Mouse (Mus musculus): Measurements from ENCODE around the gene Myo1g.

Myo1g gene

DNA sequence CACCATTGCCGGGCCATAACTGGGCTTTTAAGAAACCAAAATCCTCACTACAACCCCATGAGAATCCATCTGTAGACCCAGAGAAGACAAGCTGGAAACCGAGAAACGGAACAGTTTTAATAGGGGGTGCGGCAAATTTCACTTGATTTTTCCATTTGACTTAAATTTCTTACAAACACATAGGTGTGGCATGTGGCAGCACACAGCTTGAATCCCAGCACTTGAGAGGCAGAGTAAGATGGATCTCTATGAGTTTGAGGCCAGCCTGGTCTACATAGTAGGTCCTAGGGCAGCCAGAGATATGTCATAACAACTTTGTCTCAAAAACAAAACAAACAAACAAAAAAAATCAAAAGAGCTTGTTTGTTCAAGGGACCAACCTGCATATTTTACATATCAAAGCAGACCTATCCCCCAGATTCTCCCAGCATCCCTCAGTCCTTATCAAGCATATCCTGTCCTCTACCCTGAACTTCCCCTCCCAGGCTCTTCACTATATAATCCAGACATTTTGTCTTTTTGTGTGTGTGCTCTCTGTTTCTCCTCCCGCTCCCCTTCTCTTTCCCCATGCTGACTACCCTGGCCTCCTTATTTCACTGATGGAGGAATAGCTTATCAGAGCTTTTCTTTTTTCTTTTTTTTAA, 32.6 kb downstream of the Myo1g start:
- DNase-seq (ENCODE audit: low spot score in 2 of 2): no peak

DNA sequence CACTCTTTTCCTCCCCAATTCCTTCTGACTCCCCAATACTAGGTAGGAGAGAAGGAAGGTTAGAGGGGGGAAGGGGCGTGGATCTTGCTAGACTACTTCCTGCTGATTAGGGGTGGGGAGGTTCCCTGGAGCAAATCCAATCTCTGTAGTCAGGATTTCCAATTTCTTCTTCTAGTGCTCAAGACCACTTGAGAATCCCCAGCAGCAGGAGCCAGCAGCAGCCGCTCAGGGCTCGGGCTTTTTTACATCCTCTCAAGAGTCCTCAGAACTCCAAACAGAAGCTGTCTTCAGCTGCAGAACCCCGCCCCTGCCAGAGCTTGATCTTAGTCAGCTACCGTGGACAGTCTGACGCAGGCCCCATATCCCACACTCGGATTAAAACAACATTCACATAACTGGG, 33.3 kb downstream of the Myo1g start:
- DNase-seq (ENCODE audit: low spot score in 2 of 2): no peak

DNA sequence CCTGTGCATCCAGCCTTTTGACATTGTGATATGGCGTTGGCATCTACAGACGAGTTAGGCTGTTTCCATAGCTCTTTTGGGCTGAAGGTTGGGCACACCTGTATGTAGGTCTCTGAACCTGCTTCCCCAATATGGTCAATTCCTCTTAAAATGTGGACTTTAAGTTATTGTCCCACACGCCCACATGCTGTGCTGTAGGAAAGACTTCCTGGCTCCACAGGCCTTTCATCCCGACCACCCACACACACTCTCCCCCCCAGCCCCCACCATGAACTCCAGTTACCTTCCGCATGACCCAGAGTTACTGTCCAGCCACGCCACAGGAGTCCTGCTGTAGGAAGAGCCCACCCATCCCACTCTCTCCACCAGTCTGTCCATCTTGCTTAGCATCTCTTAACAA, 33.8 kb downstream of the Myo1g start:
- DNase-seq (ENCODE audit: low spot score in 2 of 2): no peak

DNA sequence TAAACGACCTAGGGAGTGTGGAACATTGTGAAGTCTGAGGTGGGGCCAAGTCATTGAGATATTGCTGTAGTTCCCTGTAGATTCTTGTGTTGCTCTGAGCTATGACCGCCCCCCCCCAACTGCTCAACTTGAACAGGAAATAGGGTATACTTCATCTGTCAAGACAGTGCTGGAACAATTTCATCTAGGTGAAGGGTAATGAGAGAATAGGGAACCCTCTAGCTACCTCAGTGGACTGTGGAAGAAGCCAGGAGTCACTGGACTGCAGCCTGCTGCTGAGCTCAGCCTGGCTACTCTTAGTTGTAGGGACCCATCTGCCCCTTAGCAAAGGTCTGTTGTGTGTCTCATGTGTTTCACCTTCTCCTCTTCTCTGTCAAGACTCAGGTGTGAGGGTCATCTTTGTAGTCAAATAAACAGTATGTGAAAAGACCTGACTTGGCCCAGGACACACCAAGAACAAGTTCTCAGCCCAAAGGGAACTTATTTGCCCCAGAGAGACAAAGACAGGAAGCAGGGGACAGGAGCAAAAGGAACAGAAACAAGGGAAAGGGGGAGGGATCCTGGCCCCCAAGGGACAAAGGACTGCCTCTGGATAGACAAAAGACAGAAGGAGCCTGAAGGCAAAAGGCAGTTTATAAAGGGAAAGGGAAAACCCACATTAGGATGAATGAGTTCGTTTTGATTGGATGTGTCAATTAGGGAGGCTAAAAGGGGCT, 36.4 kb downstream of the Myo1g start:
- no peak for DNase-seq (ENCODE audit: low spot score in 2 of 2)

DNA sequence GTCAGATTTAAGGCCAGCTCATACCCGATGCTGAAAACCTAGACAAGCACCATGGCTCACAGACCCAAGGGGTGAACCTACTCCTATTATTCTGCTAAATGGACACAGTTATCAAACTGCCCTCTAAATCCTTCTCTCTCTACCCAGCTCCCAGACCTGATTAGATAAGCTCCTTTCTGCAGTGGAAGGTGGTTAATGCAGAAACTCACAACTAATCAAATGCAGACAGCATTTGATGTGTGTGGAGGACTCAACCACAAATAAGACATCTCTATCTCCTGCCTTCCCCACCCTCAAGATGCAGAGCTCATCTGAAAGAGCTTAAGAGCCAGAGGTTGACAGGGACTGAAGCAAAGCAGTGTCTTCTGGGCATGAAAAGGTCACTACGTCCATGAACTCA, 37.7 kb downstream of the Myo1g start:
- no peak for DNase-seq (ENCODE audit: low spot score in 2 of 2)

DNA sequence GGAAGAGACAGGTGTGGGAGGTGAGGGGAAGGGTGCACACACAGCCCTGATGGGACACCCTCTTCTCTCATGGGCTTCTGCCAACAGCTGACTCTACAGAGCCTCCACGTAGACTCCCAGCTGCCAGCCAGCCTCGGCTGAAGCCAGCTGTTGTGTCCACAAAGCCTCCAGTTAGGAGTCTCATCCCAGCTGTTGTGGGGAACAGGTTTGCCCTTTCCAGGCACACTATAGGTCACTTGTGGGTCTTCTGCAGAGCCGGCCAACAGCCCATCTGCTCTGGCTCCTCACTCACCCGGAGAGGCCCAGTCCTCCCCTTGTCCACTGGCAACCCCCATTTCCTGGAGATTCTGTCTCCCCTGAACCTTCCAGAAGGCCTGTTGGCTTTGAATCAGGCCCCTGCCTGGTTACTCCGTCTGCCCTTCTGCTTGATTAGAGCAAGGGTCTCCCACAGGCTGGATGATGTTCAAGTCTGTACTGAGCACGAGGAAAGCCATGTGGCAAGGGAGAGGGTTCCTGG, 39.0 kb downstream of the Myo1g start:
- DNase-seq (ENCODE audit: low spot score in 2 of 2): no peak

DNA sequence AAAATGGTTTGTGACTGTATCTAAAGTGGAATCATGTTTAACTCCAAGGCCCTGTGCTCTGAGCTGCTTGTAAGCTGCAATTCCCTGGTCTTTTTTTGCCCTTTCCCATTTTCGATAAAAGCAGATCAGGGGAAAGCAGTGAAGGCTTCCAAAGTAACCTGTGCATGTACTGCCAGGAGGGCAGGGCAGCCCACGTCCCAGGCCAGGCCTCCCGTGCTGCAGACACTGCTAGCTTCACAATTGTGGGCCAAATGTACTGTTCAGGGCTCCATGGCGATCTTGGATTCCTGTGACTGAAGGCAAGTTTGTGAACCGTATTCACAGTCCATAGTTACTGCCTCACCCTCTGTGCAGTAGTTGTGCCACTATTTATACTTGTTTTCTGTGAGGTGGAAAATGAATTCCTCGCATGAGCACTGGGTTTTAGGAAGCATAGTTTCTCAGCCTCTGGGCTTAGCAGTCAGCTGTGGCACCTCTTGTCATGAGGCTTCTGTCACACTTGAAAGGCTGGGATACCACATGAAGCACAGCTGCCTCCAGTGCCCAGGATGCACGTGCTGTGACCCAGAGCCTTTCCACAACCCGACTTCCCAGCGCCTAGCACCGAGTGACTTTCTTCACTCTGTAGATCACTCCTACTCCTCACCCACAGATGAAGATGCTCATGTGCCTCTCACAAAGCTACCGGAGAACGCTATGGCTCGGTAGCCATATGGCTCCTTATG, 39.9 kb downstream of the Myo1g start:
- DNase-seq (ENCODE audit: low spot score in 2 of 2): peak; percentile 17

DNA sequence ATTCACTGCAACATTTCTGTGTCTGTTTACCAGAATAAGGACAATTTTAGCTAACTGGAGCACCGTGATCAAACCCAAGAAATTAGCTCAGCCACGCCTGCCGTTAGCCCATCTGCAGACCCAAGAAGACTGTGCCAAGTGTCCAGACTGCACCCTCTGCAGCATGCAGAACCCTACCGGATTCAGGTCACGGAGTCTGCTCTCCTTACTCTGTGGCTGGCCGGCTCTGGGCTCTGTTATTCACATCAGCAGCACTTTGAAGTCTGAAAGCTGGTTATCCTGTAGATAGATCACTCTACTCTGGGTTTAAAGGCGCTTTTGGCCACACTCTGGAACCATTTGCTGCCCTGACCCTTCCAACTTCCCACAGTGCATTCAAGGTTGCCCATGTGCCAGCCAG, 40.6 kb downstream of the Myo1g start:
- no peak for DNase-seq (ENCODE audit: low spot score in 2 of 2)

DNA sequence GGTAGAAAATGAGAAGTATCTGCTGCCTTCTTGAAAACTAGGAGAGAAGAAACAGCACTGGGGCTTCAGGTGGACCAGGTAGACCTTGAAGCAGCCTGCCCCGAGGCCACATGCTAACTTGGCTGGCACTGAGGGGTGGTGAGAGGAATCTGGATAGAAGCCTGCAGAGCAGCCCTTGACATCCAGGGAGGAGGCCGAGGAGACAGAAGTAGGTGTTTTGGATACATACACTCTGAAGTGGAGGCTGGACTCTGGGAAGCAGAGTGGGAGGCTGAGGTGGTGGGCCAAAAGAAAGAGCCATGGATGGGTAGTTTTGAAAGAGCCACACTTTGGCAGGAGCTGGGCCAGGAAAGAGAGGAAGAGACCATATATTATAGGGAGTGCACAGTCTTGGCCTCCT, 41.5 kb downstream of the Myo1g start:
- no peak for DNase-seq (ENCODE audit: low spot score in 2 of 2)

DNA sequence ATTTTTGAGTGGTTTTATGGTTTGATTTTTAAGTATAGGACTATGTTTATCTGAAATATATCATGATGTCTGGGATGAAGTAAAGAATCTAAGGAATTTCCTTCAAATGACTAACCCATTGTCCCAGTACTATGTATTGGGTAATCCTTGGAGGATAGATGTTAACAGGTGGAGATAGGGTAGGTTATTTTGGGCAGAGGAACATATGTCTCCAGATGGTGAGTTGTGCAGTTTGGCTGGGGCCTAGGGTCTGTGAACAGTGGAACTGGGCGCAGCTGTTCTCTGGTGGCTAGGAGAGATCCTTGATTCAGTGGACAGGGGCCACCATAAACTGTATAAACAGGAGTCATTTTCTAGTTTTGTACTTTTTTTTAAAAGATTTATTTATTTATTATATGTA, 43.4 kb downstream of the Myo1g start:
- no peak for DNase-seq (ENCODE audit: low spot score in 2 of 2)

DNA sequence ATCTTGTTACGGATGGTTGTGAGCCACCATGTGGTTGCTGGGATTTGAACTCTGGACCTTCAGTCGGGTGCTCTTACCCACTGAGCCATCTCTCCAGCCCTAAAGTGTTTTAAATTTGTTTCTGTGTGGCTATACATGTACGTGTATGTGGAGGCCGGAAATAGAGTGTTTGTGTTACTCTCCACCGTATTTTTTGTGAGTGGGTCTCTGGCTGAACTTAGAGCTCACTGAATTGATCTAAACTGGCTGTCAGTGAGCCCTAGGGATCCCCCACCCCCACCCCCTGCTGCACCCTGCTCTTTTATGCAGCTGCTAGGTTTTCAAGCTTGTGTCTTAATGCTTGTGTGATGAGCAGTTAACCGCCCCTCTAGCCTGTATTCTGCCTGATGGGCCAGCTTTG, 43.9 kb downstream of the Myo1g start:
- no peak for DNase-seq (ENCODE audit: low spot score in 2 of 2)

DNA sequence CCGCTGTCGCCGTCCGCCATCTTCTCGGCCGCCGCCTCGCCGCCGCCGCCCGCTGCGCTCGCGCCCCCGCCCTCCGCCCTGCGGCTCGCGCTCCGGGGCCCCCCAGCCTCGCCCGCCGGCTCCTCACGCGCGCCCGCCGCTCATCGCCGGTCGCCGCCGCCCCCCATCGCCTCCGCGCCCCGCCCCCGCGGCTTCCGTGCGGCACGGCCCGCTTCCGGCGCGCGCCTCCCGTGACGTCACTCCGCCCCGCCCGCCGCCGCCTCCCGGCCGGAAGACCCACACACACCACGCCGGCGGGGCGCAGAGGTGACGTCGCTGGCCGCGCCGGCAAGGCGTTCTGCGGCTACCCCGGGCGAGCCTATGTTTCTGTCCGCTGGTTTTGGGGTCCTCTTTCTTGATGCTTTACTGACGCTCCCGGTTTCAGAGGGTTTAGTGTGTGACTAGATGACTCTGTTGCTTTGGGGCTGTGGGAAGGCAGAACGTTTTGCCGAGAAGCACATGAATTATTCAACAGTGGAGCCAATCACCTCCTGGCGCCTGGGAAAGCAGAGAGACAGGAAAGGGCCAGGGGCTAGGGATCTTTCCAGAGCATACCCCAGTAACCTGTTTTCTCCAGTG, 44.8 kb downstream of the Myo1g start, which contains the start of gene Purb:
Gene Purb (minus strand): TSS at position 51 of the 618 bp plus-strand sequence.
- peak; percentile 86 to 90 for DNase-seq (ENCODE audit: low spot score in 2 of 2)

DNA sequence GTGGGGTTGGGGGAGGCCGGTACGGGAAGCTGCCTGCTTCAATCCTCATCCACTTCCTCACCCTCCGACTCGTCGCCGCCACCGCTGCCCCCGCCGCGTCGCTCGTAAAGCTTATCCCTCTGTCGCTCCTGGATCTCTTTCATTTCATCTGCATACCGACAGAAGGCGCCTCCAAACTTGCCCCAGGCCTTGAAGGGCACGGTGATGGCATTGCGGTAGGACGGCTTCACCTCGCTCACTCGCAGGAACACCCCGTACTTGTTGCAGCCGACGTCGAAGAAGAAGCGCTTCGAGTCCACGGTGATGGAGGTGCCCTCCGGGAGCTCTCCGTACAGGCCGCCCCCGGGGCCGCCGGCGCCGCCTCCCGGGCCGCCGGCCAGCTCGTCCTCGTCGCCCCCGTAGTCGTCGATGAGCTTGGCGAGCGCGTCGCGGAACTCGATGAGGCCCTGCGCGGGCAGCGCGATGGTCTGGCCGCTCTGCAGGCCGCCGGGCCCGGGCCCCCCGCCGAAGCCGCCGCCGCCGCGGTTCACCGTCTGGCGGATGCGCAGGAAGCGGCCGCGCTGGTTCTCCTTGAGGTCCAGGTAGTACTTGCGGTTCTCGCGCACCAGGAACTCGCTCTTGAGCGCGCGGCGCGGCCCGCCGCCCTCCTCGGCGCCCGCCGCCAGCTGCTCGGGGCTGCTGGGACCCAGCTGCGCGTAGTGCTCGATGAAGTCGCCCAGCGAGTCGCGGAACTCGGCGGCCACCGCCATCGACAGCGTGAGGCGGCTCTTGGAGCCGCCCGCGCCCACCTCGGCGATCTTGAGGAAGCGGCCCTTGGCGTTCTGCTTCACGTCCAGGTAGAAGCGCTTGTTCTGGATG, 45.7 kb downstream of the Myo1g start:
- peak; percentile 47 to 52 for DNase-seq (ENCODE audit: low spot score in 2 of 2)

DNA sequence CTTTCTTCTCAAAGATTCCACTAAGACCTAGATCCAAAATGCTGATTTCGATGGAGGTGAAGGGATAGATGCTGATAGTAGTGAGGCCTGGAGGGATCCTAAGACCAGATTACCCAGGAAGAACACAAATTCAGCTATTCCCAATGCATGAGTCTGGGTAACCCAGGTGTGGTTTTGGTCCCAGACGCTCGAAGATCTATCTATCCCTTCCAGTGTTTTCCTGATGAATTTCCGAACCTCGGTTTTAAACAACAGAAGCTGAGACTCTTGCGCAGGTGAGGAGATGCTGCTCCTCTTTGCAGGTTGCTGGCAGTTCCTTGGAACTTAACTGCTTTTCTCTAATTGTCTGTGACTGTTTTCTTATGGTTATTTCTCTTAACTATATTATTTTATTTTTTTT, 46.4 kb downstream of the Myo1g start:
- no peak for DNase-seq (ENCODE audit: low spot score in 2 of 2)

DNA sequence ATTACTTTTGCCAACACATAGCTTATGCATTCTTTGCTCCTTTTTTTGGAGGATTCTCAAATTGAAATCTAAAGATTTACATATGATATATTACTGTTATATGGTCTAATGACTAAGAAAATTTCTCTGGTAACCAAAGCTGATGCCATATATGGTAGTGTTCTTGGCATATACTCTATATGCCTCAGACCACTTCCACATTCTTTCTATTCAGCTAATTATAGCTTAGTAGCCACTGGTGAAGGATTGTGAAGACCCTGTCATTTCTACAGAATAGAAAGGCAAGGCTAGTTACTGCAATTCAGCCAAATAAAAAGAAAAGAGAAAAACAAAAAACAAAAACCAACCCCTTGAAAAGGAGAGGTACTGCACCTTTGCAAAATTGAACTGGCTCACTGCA, 48.7 kb downstream of the Myo1g start:
- no peak for DNase-seq (ENCODE audit: low spot score in 2 of 2)

DNA sequence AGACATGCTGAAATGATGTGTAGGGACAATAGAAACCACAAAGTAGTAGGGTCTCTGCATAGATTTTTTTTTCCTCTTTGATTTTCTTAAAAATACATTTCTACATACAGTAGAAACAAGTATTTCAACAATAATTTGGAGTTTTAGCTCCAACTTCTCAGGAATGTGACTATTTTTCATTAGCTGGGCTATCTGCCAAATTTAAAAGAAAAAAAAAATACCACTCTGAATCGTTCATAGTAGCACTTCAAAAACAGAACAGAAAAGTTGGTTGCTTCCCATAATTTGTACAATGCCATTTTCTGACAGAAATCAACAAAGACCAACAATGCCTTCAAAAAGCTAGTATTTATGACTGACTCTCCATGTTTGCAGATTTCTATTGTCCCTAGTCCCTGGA, 49.3 kb downstream of the Myo1g start:
- no peak for DNase-seq (ENCODE audit: low spot score in 2 of 2)

DNA sequence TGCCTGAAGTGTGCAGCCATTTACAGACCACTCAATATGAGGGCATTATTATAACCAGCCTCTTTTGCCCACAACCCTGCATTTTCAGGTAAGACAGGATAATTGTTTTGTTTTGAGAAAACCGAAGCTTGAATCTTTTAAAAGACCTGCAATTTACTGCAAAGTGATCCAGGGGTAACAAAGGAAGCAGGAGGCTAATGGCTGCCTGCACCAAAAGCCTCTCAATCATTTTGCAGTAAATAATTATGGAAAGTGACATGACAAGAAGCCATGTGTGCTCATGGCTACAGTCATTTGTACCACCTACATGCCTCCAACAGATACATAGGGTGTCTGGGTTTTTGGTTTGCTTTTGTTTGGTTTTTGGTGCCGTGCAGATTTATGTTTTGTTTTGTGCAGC, 49.7 kb downstream of the Myo1g start:
- no peak for DNase-seq (ENCODE audit: low spot score in 2 of 2)

DNA sequence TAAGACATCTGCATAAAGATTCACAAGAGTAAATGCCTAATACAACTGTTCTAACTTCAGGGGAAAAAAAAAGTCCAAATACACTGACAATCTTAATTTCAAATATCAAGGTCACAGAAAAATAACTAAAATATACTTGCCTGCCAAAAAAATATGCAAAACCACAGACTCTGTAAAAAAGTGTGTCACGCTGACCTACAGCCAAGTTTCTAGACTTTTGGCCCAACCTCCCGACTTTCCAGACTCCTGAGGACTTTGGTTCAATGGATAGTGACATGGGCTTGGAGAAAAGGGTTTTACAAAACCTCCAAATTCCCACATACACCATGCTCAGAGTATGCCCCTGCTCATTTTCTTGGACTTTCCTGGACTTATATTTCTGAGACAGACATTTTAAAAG, 52.2 kb downstream of the Myo1g start:
- DNase-seq (ENCODE audit: low spot score in 2 of 2): no peak

DNA sequence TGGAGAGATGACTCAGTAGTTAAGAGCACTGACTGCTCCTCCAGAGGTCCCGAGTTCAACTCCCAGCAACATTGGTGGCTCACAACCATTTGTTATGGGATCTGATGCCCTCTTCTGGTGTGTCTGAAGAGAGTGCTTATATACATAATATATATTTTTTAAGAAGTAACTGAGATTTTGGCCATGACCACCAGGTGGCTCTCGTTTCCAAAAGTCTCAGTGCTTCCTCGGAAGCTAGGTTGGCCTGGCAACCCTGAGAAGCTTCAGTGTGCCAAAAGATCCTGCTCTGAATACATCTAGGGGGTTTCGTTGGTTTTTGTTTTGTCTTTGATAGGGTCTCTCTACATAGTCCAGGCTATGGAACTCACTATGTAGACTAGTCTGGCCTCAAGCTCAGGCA, 55.6 kb downstream of the Myo1g start:
- DNase-seq (ENCODE audit: low spot score in 2 of 2): peak; percentile 64 to 76

DNA sequence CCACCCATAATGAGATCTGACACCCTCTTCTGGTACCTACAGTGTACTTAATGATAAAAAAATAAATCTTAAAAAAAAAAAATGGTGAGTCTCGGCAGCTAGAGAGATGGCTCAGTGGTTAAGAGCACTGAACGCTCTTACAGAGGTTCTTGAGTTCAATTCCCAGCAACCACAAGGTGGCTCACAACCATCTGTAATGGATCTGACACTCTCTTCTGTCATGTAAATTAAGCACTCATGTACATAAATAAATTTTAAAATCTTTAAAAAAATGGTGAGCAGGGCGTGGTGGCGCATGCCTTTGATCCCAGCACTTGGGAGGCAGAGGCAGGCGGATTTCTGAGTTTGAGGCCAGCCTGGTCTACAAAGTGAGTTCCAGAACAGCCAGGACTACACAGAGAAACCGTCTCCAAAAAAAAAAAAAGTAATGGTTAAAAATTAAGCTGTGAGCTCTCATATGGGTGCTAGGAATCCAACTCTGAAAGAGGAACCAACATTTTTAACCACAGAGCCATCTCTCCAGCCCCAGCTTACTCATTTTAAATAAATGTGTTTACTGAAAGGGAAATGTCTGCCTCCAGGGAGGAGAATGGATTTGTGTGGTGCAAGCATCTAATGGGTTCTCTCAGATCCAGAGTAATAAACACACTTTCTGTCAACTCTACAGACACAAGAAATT, 57.5 kb downstream of the Myo1g start:
- DNase-seq (ENCODE audit: low spot score in 2 of 2): no peak

All from right cerebral cortex, adult 2 months (tissue).